Mouse (Mus musculus) spleen, adult 18-20 months (tissue): ENCODE measurements around the gene Tnks2.
"Not testable (repeated sequence)": the region's sequence is repeated elsewhere in the genome, so short reads cannot be mapped to it uniquely, and the experiment has no call there.

Experiments used
- DNase-seq, 2 experiments: peaks; one replicate each; pipeline ENCODE4 v3.0.0; 2022; ENCODE audit warnings: mixed read lengths in 2 of 2

Gene Tnks2

GRCm38 (mm10) chr19:36833788-36834531, at the start of gene Tnks2:
Tnks2 (plus strand) TSS chr19:36834232.
- DNase-seq, result peak; percentile 92 to 94

DNA sequence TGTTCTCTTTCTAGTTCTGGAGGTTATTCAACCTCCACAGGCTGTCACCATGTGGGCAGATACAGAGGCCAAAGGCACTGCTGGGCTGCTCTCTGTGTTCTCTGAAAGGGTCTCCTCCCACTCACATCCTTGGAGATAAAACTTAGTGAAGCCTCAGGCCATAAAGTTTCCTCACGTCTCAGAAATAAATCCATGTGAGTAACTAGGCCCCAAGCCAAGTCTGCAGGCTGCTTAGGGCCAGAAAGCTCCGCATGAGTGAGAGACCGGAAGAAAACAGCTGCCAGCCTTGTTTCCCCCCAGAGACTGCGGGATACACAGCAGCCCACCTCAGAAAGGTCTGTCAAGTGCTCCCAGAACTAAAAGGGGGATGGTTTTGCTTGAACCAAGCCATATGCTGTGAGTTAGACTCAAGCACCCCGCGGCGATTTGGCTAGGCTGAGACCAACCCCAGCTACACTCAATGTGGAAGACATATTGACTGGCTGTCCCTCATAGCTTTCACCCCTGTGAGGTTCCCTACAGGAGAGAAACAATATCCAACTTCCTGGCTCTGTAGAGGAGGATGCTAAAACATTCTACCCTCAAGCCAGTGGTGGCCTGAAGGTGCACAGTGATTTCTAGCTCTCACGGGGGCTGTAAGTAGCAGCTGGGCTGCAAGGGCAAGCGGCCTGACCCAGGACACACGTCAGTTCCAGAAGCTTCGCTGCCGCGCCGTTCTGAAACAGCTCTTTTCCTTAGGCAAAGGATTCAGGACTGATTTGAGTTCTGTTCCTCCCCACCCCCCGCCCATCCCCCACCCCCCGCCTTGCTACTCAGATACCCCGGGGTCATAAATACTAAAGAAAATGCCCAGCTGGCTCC, 43.9 kb upstream of the Tnks2 start:
- DNase-seq, result no peak

DNA sequence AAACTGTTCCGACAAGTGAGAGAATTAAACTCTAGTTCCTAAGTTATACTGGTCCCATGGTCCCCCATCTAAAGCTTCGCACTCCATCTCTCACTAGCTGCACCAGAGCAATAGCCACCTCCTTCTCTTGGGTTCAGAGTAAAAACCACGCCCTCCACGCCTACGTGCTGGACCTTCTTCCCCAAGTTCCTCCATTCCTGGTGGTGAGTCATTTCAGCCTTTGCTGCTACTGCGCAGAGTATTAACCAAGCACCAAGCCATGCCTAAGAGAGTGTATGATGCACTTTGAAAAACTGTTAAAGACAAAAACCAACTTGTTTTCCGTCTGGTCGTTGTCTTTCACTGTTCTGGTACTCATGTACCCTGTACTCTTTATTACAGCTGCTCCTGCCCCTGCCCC, 41.4 kb upstream of the Tnks2 start:
- no peak for DNase-seq

DNA sequence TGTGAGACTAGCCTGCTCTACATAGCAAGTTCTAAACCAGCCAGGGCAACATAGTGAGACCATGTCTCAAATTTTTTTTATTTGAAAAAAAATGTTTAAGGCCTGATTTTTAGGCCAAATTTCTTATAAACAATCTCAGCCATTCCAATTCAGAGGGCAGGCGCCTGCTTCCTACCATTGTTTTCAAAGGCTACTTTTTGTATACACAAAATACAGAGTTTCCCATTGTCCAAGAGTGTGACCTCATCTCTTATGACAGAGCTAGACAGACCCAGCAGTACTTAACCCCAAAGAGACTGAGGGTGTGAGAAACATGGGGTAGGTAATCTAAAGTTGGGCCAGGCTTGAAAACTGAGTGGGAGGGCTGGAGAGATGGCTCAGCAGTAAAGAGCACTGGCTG, 40.6 kb upstream of the Tnks2 start:
- no peak for DNase-seq

DNA sequence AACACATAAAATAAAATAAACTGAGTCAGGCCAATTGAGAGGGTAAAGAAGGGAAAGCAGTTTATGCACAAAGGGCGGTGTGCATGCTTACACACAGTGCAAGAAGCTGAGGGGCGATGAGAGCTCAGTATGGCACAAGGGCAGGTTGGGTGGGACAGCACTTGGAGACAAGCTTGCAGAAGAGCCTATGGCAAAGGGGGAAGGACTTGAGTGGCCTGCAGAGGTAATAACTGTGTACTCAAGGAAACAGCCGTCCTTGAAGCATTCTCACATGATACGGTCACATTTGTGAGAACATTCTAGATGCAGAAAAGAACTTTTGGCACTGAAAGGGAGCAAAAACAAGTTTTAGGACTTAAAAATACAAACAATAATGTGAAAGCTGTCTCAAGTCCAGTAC, 40.0 kb upstream of the Tnks2 start:
- no peak for DNase-seq

- no peak for DNase-seq
These were observed 38.8 kb upstream of the Tnks2 start for GRCm38 (mm10) chr19:36795277-36795676.

DNA sequence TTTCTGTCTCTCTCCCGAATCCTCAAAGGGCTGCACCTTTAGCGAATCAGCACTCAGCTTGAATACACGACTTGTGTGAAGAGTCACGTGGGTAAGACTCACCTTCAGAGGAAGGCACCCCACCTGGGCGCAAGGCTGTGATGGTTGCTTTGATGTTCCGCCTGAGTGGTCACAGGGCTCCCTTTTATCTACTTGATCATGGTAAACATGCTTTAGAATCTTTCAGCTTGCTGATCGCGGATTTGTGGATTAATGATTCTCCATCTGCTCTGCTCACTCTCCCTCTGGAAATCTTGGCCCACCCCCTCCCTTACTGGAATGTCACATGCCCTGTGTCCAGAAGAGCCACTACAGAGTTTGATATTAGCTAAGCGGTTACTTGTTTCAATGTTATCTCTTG, 37.1 kb upstream of the Tnks2 start:
- no peak for DNase-seq

GRCm38 (mm10) chr19:36800288-36800687, 33.7 kb upstream of the Tnks2 start:
- no peak for DNase-seq

DNA sequence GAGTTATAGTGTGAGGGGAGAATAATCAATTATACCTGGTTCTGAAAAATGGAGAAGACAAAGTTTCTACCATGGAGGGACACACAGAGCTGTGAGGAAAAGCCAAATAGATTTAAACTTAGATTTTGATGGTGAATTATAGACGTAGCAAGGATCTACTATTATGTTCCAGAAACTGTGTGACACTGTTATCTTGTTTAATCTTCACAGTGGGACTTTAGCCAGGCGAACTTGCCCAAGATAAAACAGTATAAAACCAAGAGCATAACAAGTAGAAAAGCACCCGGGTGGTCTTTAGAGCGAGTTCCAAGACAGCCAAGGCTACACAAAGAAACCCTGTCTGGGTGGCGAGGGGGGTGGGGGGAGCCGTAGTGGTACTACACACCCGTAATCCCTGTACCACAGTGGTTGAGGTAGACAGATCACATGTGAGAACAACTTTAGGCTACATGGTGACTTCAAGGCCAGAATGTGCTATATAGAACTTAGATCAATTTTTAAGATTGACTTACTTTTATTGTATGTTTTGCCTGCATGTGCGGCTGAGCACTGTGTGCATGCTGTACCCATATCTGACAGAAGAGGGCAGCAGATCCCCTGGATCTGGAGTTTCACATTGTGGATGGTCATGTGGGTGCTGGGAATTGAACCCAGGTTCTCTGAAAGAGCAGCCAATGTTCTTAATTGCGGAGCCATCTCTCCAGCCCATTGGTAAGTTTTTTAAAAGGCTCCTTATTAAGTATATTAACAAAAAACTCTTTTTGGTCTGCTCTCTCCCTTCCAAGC, 32.0 kb upstream of the Tnks2 start:
- no peak for DNase-seq

GRCm38 (mm10) chr19:36803403-36803802, 30.6 kb upstream of the Tnks2 start:
- DNase-seq, result no peak

GRCm38 (mm10) chr19:36806842-36807241, 27.2 kb upstream of the Tnks2 start:
- no peak for DNase-seq

DNA sequence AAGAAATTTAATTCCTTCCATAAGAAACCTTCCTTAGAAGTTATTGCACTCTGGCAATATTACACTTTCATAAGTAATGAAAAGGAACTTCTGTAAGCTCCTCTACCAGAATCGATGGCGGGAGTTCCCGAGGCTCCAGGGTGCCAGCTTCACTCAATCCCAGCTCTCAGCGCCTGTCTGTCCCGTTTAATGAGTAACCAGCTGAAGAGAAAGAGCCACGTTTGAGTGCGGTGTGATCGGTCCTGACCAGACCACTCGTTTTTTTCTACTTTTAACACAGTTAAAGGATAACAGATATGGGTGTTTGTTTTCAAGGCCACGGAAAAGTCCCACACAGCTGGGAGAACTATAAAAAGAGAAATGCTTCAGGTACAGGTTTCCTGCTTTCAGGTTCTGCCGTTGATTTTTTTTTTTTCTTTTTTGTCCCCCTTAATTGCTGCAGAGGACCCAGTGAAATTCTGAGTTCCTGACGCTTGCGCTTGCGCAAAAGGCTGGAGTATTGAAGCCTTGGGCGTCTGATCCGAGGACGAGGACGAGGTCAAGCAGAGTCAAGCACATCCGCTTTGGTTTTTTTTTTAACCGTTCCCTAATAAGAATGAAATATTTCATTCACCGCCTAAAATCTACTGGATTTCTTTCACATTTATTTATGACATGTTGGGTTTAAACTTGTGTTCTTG, 25.5 kb upstream of the Tnks2 start:
- no peak for DNase-seq

GRCm38 (mm10) chr19:36809476-36810168, 24.4 kb upstream of the Tnks2 start:
- DNase-seq, result no peak

DNA sequence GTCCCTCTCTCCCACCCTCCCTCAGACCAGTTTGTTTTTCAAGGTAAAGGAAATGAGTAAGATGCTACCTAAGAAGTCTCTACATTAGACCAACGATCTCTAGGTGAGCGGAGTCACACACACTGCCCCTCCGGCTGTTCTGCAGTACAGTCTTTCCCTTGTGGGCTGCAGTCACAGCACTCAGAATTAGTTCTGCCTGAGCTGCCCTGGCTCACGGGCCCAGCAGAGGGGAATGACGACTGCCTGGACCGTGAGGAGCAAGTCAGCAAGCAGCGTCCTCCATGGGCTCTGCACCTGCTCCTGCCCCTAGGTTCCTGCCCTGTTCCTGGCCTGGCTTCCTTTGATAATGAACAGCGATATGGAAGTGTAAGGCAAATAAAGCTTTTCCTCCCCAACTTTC, 22.0 kb upstream of the Tnks2 start:
- no peak for DNase-seq

- DNase-seq, result peak in 1 of 2 experiments; percentile 23
These were observed 18.4 kb upstream of the Tnks2 start for GRCm38 (mm10) chr19:36815396-36816271.

DNA sequence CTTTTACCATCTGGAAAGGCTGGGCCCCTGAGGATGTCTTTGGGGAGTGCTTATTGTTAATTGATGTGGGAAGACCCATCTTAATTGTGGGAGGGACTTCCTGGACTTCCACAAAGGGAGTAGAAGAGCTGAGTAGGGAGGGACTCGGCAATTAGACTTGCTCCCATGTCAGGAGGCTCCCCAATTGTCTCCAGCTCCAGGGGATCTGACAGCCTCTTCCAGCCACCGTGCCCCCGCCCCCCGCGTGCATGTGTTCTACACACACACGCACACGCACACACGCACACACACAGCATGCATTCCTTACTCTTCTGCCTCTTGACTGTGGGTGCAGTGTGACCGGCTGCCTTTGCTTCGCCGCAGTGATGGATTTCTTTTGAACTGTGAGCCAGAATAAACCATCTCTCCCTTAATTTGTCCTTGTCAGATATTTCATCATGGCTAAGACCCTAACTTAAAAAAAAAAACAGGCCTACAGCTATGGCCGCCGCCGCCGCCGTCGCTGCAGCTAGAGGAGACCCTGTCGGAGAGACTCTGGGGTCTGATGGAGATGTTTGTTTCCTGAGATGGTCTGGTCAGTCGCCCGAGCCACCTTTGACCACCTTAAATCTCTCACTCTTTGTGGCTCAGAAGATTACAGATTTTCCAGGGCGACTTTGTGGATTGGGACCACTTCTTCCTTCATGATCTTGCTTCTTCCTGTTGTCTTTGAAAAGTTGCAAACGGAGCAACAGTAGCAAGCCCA, 15.7 kb upstream of the Tnks2 start:
- DNase-seq, result no peak

DNA sequence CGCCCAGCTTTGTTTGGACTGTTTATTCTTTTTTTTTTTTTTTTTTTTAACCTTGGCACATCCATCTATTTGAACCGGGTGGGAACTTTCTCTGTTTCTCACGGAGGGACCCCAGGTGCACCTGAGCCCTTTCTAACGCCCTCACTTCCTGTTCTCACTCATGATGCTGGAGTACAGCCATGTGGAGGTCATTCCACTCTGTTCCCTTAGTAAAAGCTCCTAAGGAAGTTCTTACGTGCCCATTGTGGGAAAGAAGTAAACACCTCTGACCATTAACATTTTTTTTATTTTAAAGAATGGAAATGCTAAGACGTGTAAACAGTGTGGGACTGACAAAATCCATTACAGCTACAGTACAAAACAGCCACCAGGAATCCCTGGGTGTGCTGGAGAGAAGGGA, 14.8 kb upstream of the Tnks2 start:
- no peak for DNase-seq

- DNase-seq, result no peak
These were observed 13.6 kb upstream of the Tnks2 start for GRCm38 (mm10) chr19:36820469-36820868.

DNA sequence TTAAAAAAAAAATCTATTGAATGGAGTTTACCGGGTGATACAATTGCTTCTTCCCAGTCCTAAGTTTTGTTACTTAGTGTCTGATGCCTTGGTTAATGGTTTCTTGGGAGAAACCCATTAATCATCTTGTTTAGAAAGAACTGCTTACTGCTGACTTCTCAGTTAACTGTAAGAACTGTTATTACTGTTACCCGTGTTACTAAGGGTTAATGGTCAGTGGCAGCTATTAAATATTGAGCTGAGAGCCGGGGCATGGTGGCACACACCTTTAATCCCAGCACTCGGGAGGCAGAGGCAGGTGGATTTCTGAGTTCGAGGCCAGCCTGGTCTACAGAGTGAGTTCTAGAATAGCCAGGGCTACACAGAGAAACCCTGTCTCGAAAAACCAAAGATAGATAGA, 12.7 kb upstream of the Tnks2 start:
- DNase-seq, result not testable (repeated sequence)

GRCm38 (mm10) chr19:36822701-36823100, 11.3 kb upstream of the Tnks2 start:
- no peak for DNase-seq
